Mouse (Mus musculus): ENCODE data around the gene Ncdn. TPM values are rescaled to one million over a fixed set of nuclear protein-coding genes. Genes with fewer than 3 reads are reported as not detected.

Gene Ncdn
- total RNA-seq, 1 experiment: 25.8 TPM

- no peaks in the 10 kb centered on the region for H3K9me3 ChIP-seq (ENCODE audit: control insufficient read depth, insufficient read depth, low read depth, low read length)
- in situ Hi-C loops (cut with MboI; ENCODE audit: low sequenced_read_pairs in 2 of 2, unreplicated experiment in 2 of 2): no loop called here
- TF ChIP-seq MAFK (IDR thresholded peaks at IDR 0.05; ENCODE audit: insufficient read depth, low read depth, low read length) (no peak), ZNF384 (IDR thresholded peaks at IDR 0.05; ENCODE audit: low read depth, low read length) (no peak)
- DNase-seq (ENCODE audit: low read depth, low spot score): no peak
- H3K36me3 ChIP-seq (ENCODE audit: control insufficient read depth, insufficient read depth, low read length, poor library complexity, severe bottlenecking): peaks cover 19% of the 10 kb centered on the region
- no peak overlapping the region for H3K9ac ChIP-seq (ENCODE audit: insufficient read depth, low read depth, low read length, poor library complexity, severe bottlenecking)
- peak overlapping the region in 1 of 2 experiments; percentile 78; a peak in 1 of 4 replicates for H3K4me3 ChIP-seq (ENCODE audit: insufficient read depth in 1 of 2, low read depth in 1 of 2, low read length in 2 of 2, poor library complexity in 1 of 2, severe bottlenecking in 1 of 2)
- peaks cover 0 to 7% of the 10 kb centered on the region in 2 experiments; a peak in 1 of 4 replicates for H3K4me1 ChIP-seq (ENCODE audit: control insufficient read depth in 2 of 2, insufficient read depth in 2 of 2, low read length in 2 of 2, poor library complexity in 1 of 2)
- no peak overlapping the region for H3K27ac ChIP-seq (ENCODE audit: insufficient read depth, low read depth, low read length, poor library complexity, severe bottlenecking)
These were observed 1.6 kb downstream of the Ncdn start for GRCm38 (mm10) chr4:126751556-126752023.

GRCm38 (mm10) chr4:126750863-126751555, 2.2 kb downstream of the Ncdn start:
- DNase-seq (ENCODE audit: low read depth, low spot score): no peak
- Histone ChIP-seq H3K9me3 (ENCODE audit: control insufficient read depth, insufficient read depth, low read depth, low read length) (no peaks in the 10 kb centered on the region), H3K9ac (ENCODE audit: insufficient read depth, low read depth, low read length, poor library complexity, severe bottlenecking) (no peak overlapping the region), H3K27ac (ENCODE audit: insufficient read depth, low read depth, low read length, poor library complexity, severe bottlenecking) (no peak overlapping the region), H3K4me1 (ENCODE audit: control insufficient read depth in 2 of 2, insufficient read depth in 2 of 2, low read length in 2 of 2, poor library complexity in 1 of 2) (peaks cover 0 to 10% of the 10 kb centered on the region in 2 experiments; a peak in 1 of 4 replicates), H3K4me3 (ENCODE audit: insufficient read depth in 1 of 2, low read depth in 1 of 2, low read length in 2 of 2, poor library complexity in 1 of 2, severe bottlenecking in 1 of 2) (no peak overlapping the region), H3K36me3 (ENCODE audit: control insufficient read depth, insufficient read depth, low read length, poor library complexity, severe bottlenecking) (peaks cover 22% of the 10 kb centered on the region)
- TF ChIP-seq MAFK (IDR thresholded peaks at IDR 0.05; ENCODE audit: insufficient read depth, low read depth, low read length) (no peak), ZC3H11A (IDR thresholded peaks at IDR 0.05; ENCODE audit: borderline replicate concordance, low read depth, low read length) (no peak), CHD2 (IDR thresholded peaks at IDR 0.05; ENCODE audit: low read depth, low read length) (no peak), ZNF384 (IDR thresholded peaks at IDR 0.05; ENCODE audit: low read depth, low read length) (no peak), HCFC1 (IDR thresholded peaks at IDR 0.05; ENCODE audit: borderline replicate concordance, insufficient read depth, low read length) (no peak)
- in situ Hi-C loops (cut with MboI; ENCODE audit: low sequenced_read_pairs in 2 of 2, unreplicated experiment in 2 of 2): no loop called here

- peaks cover 0 to 12% of the 10 kb centered on the region in 2 experiments; a peak in 1 of 4 replicates for H3K4me1 ChIP-seq (ENCODE audit: control insufficient read depth in 2 of 2, insufficient read depth in 2 of 2, low read length in 2 of 2, poor library complexity in 1 of 2)
These were observed 3.1 kb downstream of the Ncdn start for GRCm38 (mm10) chr4:126750046-126750683.

GRCm38 (mm10) chr4:126749553-126749952, 3.7 kb downstream of the Ncdn start:
- in situ Hi-C loops (cut with MboI; ENCODE audit: low sequenced_read_pairs in 2 of 2, unreplicated experiment in 2 of 2): no loop called here
- DNase-seq (ENCODE audit: low read depth, low spot score): no peak
- Histone ChIP-seq H3K9me3 (ENCODE audit: control insufficient read depth, insufficient read depth, low read depth, low read length) (no peaks in the 10 kb centered on the region), H3K36me3 (ENCODE audit: control insufficient read depth, insufficient read depth, low read length, poor library complexity, severe bottlenecking) (peaks cover 30% of the 10 kb centered on the region), H3K4me3 (ENCODE audit: insufficient read depth in 1 of 2, low read depth in 1 of 2, low read length in 2 of 2, poor library complexity in 1 of 2, severe bottlenecking in 1 of 2) (no peak overlapping the region), H3K9ac (ENCODE audit: insufficient read depth, low read depth, low read length, poor library complexity, severe bottlenecking) (no peak overlapping the region), H3K27ac (ENCODE audit: insufficient read depth, low read depth, low read length, poor library complexity, severe bottlenecking) (no peak overlapping the region), H3K4me1 (ENCODE audit: control insufficient read depth in 2 of 2, insufficient read depth in 2 of 2, low read length in 2 of 2, poor library complexity in 1 of 2) (peaks cover 0 to 15% of the 10 kb centered on the region in 2 experiments; a peak in 1 of 4 replicates)
- TF ChIP-seq MAFK (IDR thresholded peaks at IDR 0.05; ENCODE audit: insufficient read depth, low read depth, low read length) (no peak), CHD2 (IDR thresholded peaks at IDR 0.05; ENCODE audit: low read depth, low read length) (no peak), ZC3H11A (IDR thresholded peaks at IDR 0.05; ENCODE audit: borderline replicate concordance, low read depth, low read length) (no peak), ZNF384 (IDR thresholded peaks at IDR 0.05; ENCODE audit: low read depth, low read length) (no peak), HCFC1 (IDR thresholded peaks at IDR 0.05; ENCODE audit: borderline replicate concordance, insufficient read depth, low read length) (no peak)

More at GRCm38 (mm10) chr4:126750046-126750683, 3.1 kb downstream of the Ncdn start:
- no peak overlapping the region for H3K9ac ChIP-seq (ENCODE audit: insufficient read depth, low read depth, low read length, poor library complexity, severe bottlenecking)
- H3K9me3 ChIP-seq (ENCODE audit: control insufficient read depth, insufficient read depth, low read depth, low read length): no peaks in the 10 kb centered on the region
- no peak for DNase-seq (ENCODE audit: low read depth, low spot score)
- TF ChIP-seq CHD2 (IDR thresholded peaks at IDR 0.05; ENCODE audit: low read depth, low read length): no peak
- TF ChIP-seq ZC3H11A (IDR thresholded peaks at IDR 0.05; ENCODE audit: borderline replicate concordance, low read depth, low read length): no peak
- no peak for TF ChIP-seq MAFK (IDR thresholded peaks at IDR 0.05; ENCODE audit: insufficient read depth, low read depth, low read length)
- no peak for TF ChIP-seq HCFC1 (IDR thresholded peaks at IDR 0.05; ENCODE audit: borderline replicate concordance, insufficient read depth, low read length)
- no peak for TF ChIP-seq ZNF384 (IDR thresholded peaks at IDR 0.05; ENCODE audit: low read depth, low read length)
- peaks cover 25% of the 10 kb centered on the region for H3K36me3 ChIP-seq (ENCODE audit: control insufficient read depth, insufficient read depth, low read length, poor library complexity, severe bottlenecking)
- no peak overlapping the region for H3K4me3 ChIP-seq (ENCODE audit: insufficient read depth in 1 of 2, low read depth in 1 of 2, low read length in 2 of 2, poor library complexity in 1 of 2, severe bottlenecking in 1 of 2)
- in situ Hi-C loops (cut with MboI; ENCODE audit: low sequenced_read_pairs in 2 of 2, unreplicated experiment in 2 of 2): no loop called here
- no peak overlapping the region for H3K27ac ChIP-seq (ENCODE audit: insufficient read depth, low read depth, low read length, poor library complexity, severe bottlenecking)

Measured in ES-E14 (cell line).